ENCODE assay signal across 23 mouse cellular contexts in genomic region chr11:76589746-76590145, GRCm38 (mm10). TPM values are rescaled to one million over a fixed set of nuclear protein-coding genes. Genes with fewer than 3 reads are reported as not detected.
DNase-seq lines count a peak whose midpoint lies in the region; ATAC-seq and TF ChIP-seq lines count a peak whose summit lies in the region.
"Had no signal": no experiment of that assay in that cellular context is flagged by ENCODE, and none has a peak within 500 bp of the region (broad histone marks: within the 10 kb centered on the region; RNA-seq: fewer than 3 reads in every experiment).

No protein-coding gene starts in this region.

- no peak for TF ChIP-seq EP300 in liver, postnatal 0 days (IDR thresholded peaks at IDR 0.05; ENCODE audit: low read depth)
- TF ChIP-seq EP300 in CH12.LX (IDR thresholded peaks at IDR 0.05; ENCODE audit: low read length), result peak; percentile 80

- no peak for ATAC-seq in liver, postnatal 0 days
- ATAC-seq in megakaryocyte, adult 5-6 weeks (ENCODE audit: poor library complexity, severe bottlenecking), result peak; percentile 36
- ATAC-seq in intestine, embryonic 15.5 days, result no peak
- ATAC-seq: CD4-positive, CD25-positive, alpha-beta regulatory T cell, adult 4 months had no signal

- dilution Hi-C loops in CH12.LX (cut with MboI; ENCODE audit: extremely low pct_ligation_motif_present, extremely low pct_unique_long_range_greater_than_20kb, low sequenced_read_pairs), result no loop called here

- H3K9me3 ChIP-seq in liver, postnatal 0 days (ENCODE audit: low read length), result no peaks in the 10 kb centered on the region
- H3K9me3 ChIP-seq in CH12.LX (replicated peaks; ENCODE audit: low read length), result peaks cover 2% of the 10 kb centered on the region
- H3K9me3 ChIP-seq in intestine, embryonic 15.5 days, result no peaks in the 10 kb centered on the region
- H3K9me3 ChIP-seq: forebrain, embryonic 12.5 days; hindbrain, embryonic 12.5 days; midbrain, embryonic 10.5 days; neural tube, embryonic 13.5 days; stomach, embryonic 15.5 days had no signal

- peak; percentile 56 for TF ChIP-seq POLR2A in CH12.LX (IDR thresholded peaks at IDR 0.05; ENCODE audit: low read depth, low read length)

- no peak for TF ChIP-seq RAD21 in CH12.LX (IDR thresholded peaks at IDR 0.05; ENCODE audit: low read depth, low read length)

- DNase-seq in liver, postnatal 0 days, result no peak
- DNase-seq in liver (no peak), CH12.LX (ENCODE audit: extremely low read depth) (peak; percentile 90)
- no peak for DNase-seq in cerebellum, postnatal 36 days
- no peak for DNase-seq in frontal cortex, adult 2 months (ENCODE audit: extremely low spot score in 1 of 2, low spot score in 1 of 2)
- DNase-seq: adrenal gland, postnatal 14 days; cerebellum, adult 18-20 months; gastrocnemius, postnatal 14 days; heart, adult 2 months; thymus, adult 18-20 months; thymus, postnatal 4 days had no signal

- peaks cover 14% of the 10 kb centered on the region for H3K4me1 ChIP-seq in liver, postnatal 0 days (ENCODE audit: insufficient read depth)
- H3K4me1 ChIP-seq in CH12.LX (ENCODE audit: control insufficient read depth in 1 of 2, insufficient read depth in 2 of 2), result peaks cover 39 to 58% of the 10 kb centered on the region in 2 experiments
- H3K4me1 ChIP-seq in intestine, embryonic 15.5 days (replicated peaks), result 0 out of 2 replicates have a peak, but pooled peaks cover 2% of the 10 kb centered on the region
- H3K4me1 ChIP-seq: stomach, embryonic 15.5 days had no signal

- in situ Hi-C loops in CH12.LX (cut with MboI; ENCODE audit: low pct_ligation_motif_present, low pct_unique_long_range_greater_than_20kb, low sequenced_read_pairs), result no loop called here

- no peak overlapping the region for H3K9ac ChIP-seq in liver, postnatal 0 days (replicated peaks)
- H3K9ac ChIP-seq in CH12.LX (ENCODE audit: insufficient read depth, low read depth), result peak overlapping the region; percentile 32; the same call in 1 of the 2 replicates
- H3K9ac ChIP-seq in intestine, embryonic 15.5 days, result no peak overlapping the region
- H3K9ac ChIP-seq: forebrain, embryonic 12.5 days; hindbrain, embryonic 12.5 days; limb, embryonic 13.5 days; liver, embryonic 14.5 days; neural tube, embryonic 13.5 days; stomach, embryonic 15.5 days had no signal

- 50% methylated on average over 5 of the region's 5 CpGs for WGBS in liver, postnatal 0 days (ENCODE audit: insufficient replicate concordance)
- WGBS in intestine, embryonic 15.5 days, result 86% methylated on average over 5 of the region's 5 CpGs

- no peaks in the 10 kb centered on the region for H3K79me2 ChIP-seq in CH12.LX (replicated peaks; ENCODE audit: control insufficient read depth, extremely low read depth, insufficient read depth, poor library complexity, severe bottlenecking)

- no peak overlapping the region for H3K4me3 ChIP-seq in liver, postnatal 0 days (ENCODE audit: low read depth, low read length)
- no peak overlapping the region for H3K4me3 ChIP-seq in CH12.LX (replicated peaks in 1 of 3; ENCODE audit: low read depth in 2 of 3, low read length in 2 of 3, poor library complexity in 1 of 3)
- no peak overlapping the region for H3K4me3 ChIP-seq in intestine, embryonic 15.5 days (replicated peaks)
- H3K4me3 ChIP-seq: forebrain, embryonic 12.5 days; heart, adult 2 months; hindbrain, embryonic 12.5 days; limb, embryonic 13.5 days; midbrain, embryonic 10.5 days; neural tube, embryonic 13.5 days; stomach, embryonic 15.5 days had no signal

- no peaks in the 10 kb centered on the region for H3K27me3 ChIP-seq in liver, postnatal 0 days (ENCODE audit: insufficient read depth, low read length)
- peaks cover 19% of the 10 kb centered on the region for H3K27me3 ChIP-seq in CH12.LX (replicated peaks)
- H3K27me3 ChIP-seq in intestine, embryonic 15.5 days (replicated peaks), result no peaks in the 10 kb centered on the region
- H3K27me3 ChIP-seq: forebrain, embryonic 12.5 days; hindbrain, embryonic 12.5 days; limb, embryonic 13.5 days; neural tube, embryonic 13.5 days; stomach, embryonic 15.5 days had no signal

- peak overlapping the region; percentile 44; the same call in 1 of the 2 replicates for H3K27ac ChIP-seq in liver, postnatal 0 days (ENCODE audit: low read depth)
- H3K27ac ChIP-seq in CH12.LX (ENCODE audit: insufficient read depth, low read depth), result peak overlapping the region; percentile 83
- H3K27ac ChIP-seq in intestine, embryonic 15.5 days, result no peak overlapping the region
- H3K27ac ChIP-seq: forebrain, embryonic 12.5 days; heart, adult 2 months; hindbrain, embryonic 12.5 days; kidney, postnatal 0 days; limb, embryonic 13.5 days; liver, embryonic 14.5 days; midbrain, embryonic 10.5 days; neural tube, embryonic 13.5 days; stomach, embryonic 15.5 days had no signal

- H3K4me2 ChIP-seq in liver, postnatal 0 days (ENCODE audit: low read depth, low read length), result no peak overlapping the region
- peak overlapping the region; percentile 74 for H3K4me2 ChIP-seq in CH12.LX (ENCODE audit: insufficient read depth, low read depth, poor library complexity, severe bottlenecking)
- no peak overlapping the region for H3K4me2 ChIP-seq in intestine, embryonic 15.5 days (replicated peaks)
- H3K4me2 ChIP-seq: forebrain, embryonic 12.5 days; hindbrain, embryonic 12.5 days; limb, embryonic 13.5 days; neural tube, embryonic 13.5 days; stomach, embryonic 15.5 days had no signal

- no peak for TF ChIP-seq CTCF in liver, postnatal 0 days (IDR thresholded peaks at IDR 0.05; ENCODE audit: low read depth)
- TF ChIP-seq CTCF in CH12.LX (conservative IDR thresholded peaks at IDR 0.05 in 1 of 2, IDR thresholded peaks at IDR 0.05 in 1 of 2; ENCODE audit: low read depth in 2 of 2, low read length in 2 of 2), result no peak

- no peaks in the 10 kb centered on the region for H3K36me3 ChIP-seq in liver, postnatal 0 days (replicated peaks; ENCODE audit: insufficient read depth, low read length)
- H3K36me3 ChIP-seq in CH12.LX (replicated peaks in 1 of 2; ENCODE audit: control insufficient read depth in 1 of 2, insufficient read depth in 1 of 2, low read length in 1 of 2), result no peaks in the 10 kb centered on the region
- no peaks in the 10 kb centered on the region for H3K36me3 ChIP-seq in intestine, embryonic 15.5 days
- H3K36me3 ChIP-seq: forebrain, embryonic 12.5 days; G1E; hindbrain, embryonic 12.5 days; limb, embryonic 13.5 days; midbrain, embryonic 10.5 days; neural tube, embryonic 13.5 days; stomach, embryonic 15.5 days had no signal

TF ChIP-seq in CH12.LX, 34 proteins besides CTCF, POLR2A, EP300 and RAD21:
- TF ChIP-seq ZC3H11A (IDR thresholded peaks at IDR 0.05; ENCODE audit: low read depth, low read length) (no peak), TCF12 (IDR thresholded peaks at IDR 0.05; ENCODE audit: low read depth, low read length) (0 out of 2 replicates have a peak, but pooled peaks have one; percentile 43), MYC (IDR thresholded peaks at IDR 0.05; ENCODE audit: low read depth, low read length) (no peak), ETS1 (conservative IDR thresholded peaks at IDR 0.05; ENCODE audit: low read depth, low read length) (peak; percentile 85), JUN (IDR thresholded peaks at IDR 0.05; ENCODE audit: insufficient read depth, low read depth, low read length) (peak; percentile 59), BHLHE40 (IDR thresholded peaks at IDR 0.05; ENCODE audit: low read depth, low read length) (peak; percentile 92), USF1 (IDR thresholded peaks at IDR 0.05; ENCODE audit: low read depth, low read length) (no peak), MAFK (IDR thresholded peaks at IDR 0.05; ENCODE audit: insufficient replicate concordance, low read length) (peak; percentile 56; the same call in 1 of the 2 replicates), HCFC1 (IDR thresholded peaks at IDR 0.05; ENCODE audit: low read depth, low read length) (peak; percentile 51; the same call in 1 of the 2 replicates), CHD1 (IDR thresholded peaks at IDR 0.05; ENCODE audit: low read depth, low read length) (no peak), CHD2 (IDR thresholded peaks at IDR 0.05; ENCODE audit: low read length) (no peak), MAX (IDR thresholded peaks at IDR 0.05; ENCODE audit: low read length) (0 out of 2 replicates have a peak, but pooled peaks have one; percentile 20), SIN3A (IDR thresholded peaks at IDR 0.05; ENCODE audit: low read length) (no peak), MEF2A (IDR thresholded peaks at IDR 0.05; ENCODE audit: borderline replicate concordance, low read depth, low read length) (peak; percentile 30; the same call in 1 of the 2 replicates), TBP (conservative IDR thresholded peaks at IDR 0.05; ENCODE audit: low read depth, low read length) (0 out of 2 replicates have a peak, but pooled peaks have one; percentile 56), JUND (conservative IDR thresholded peaks at IDR 0.05; ENCODE audit: low read depth, low read length) (peak; percentile 77), RCOR1 (conservative IDR thresholded peaks at IDR 0.05; ENCODE audit: low read depth, low read length) (0 out of 2 replicates have a peak, but pooled peaks have one; percentile 44)

RNA-seq across cellular contexts. Expression of gene Abr, which starts 32.4 kb away (rescaled TPM):
- 3.4 and 3.6 TPM in 2 replicates for polyA plus RNA-seq in liver, postnatal 0 days (2015; fragmentation: Nextera tagmentation; extraction: Ambion mirVana)
- 37.4 and 38.5 TPM in 2 replicates for total RNA-seq in CH12.LX (2012; rRNA removed)
- 21.0 and 21.4 TPM in 2 replicates for total RNA-seq in CH12.LX (2014; rRNA removed)
- 41.4 and 49.5 TPM in 2 replicates for polyA plus RNA-seq in CH12.LX (2012; ENCODE audit: insufficient read length, low read depth)
- total RNA-seq in megakaryocyte, adult 5-6 weeks (2015), result 45.8 and 47.9 TPM in 2 replicates
- total RNA-seq in megakaryocyte, adult 5-6 weeks (2017), result 78.4 and 84.4 TPM in 2 replicates
- 37.9 and 38.3 TPM in 2 replicates for polyA plus RNA-seq in intestine, embryonic 15.5 days (2015; fragmentation: Nextera tagmentation; extraction: Ambion mirVana)
- 291 and 312 TPM in 2 replicates for polyA plus RNA-seq in frontal cortex, adult 2 months (2012; rRNA removed)
- polyA plus RNA-seq: G1E had no signal
